Mouse (Mus musculus) kidney, embryonic 15.5 days (tissue): ENCODE data around the gene Chst4. TPM values are rescaled to one million over a fixed set of nuclear protein-coding genes. Genes with fewer than 3 reads are reported as not detected.

Experiments used
- ATAC-seq: fragments of 200-750 bp; cut with Nextera tagmentation; replicated peaks from 2 replicates; pipeline ENCODE4 v1.8.0; 2017; ENCODE audit warnings: moderate TSS enrichment; ENCODE audit not compliant: low FRiP score
- H3K27ac ChIP-seq: fragments of 300-500 bp; sonication (generic); 2 replicates; pipeline ENCODE4 v1.5.1; 2015; ENCODE audit warnings: mild to moderate bottlenecking, inconsistent platforms
- H3K27me3 ChIP-seq: fragments of 300-500 bp; sonication (generic); 2 replicates; pipeline ENCODE4 v1.6.1; 2015; ENCODE audit warnings: inconsistent platforms
- H3K36me3 ChIP-seq: fragments of 300-500 bp; sonication (generic); 2 replicates; pipeline ENCODE4 v1.6.1; 2015; ENCODE audit warnings: inconsistent platforms
- H3K4me1 ChIP-seq: fragments of 300-500 bp; sonication (generic); 2 replicates; pipeline ENCODE4 v1.6.1; 2015; ENCODE audit warnings: inconsistent platforms
- H3K4me2 ChIP-seq: fragments of 300-500 bp; sonication (generic); 2 replicates; pipeline ENCODE4 v1.6.1; 2015; ENCODE audit warnings: moderate library complexity, mild to moderate bottlenecking, inconsistent platforms
- H3K4me3 ChIP-seq: fragments of 300-500 bp; sonication (generic); replicated peaks from 2 replicates; pipeline ENCODE4 v1.5.1; 2015; ENCODE audit warnings: mild to moderate bottlenecking, inconsistent platforms
- H3K9ac ChIP-seq: fragments of 300-500 bp; sonication (generic); 2 replicates; pipeline ENCODE4 v1.6.1; 2015; ENCODE audit warnings: mild to moderate bottlenecking, inconsistent platforms
- H3K9me3 ChIP-seq: fragments of 300-500 bp; sonication (generic); replicated peaks from 2 replicates; pipeline ENCODE4 v1.6.1; 2016; ENCODE audit warnings: inconsistent platforms
- WGBS: fragments of 180-500 bp; shearing (Covaris S2); methylation state at CpG from one replicate; pipeline ENCODE4 v1.1.7; 2015; ENCODE audit warnings: mixed read lengths; 5-methylcytosine and 5-hydroxymethylcytosine counted together
- polyA plus RNA-seq: library from polyadenylated mRNA; unstranded; fragments of >200 nt; fragmentation: Nextera tagmentation; extraction: Ambion mirVana; gene quantifications from 2 replicates; pipeline ENCODE4 v1.2.1, GENCODE M21; 2015

The Chst4 gene
- polyA plus RNA-seq, 1 experiment from 2014 or later = 0.16 TPM

- 0 out of 2 replicates have a peak, but pooled peaks cover 7% of the 10 kb centered on the region for H3K27me3 ChIP-seq
- H3K4me1 ChIP-seq = 0 out of 2 replicates have a peak, but pooled peaks cover 4% of the 10 kb centered on the region
- H3K36me3 ChIP-seq = no peaks in the 10 kb centered on the region
- H3K9me3 ChIP-seq = no peaks in the 10 kb centered on the region
- no peak overlapping the region for H3K9ac ChIP-seq
- no peak overlapping the region for H3K4me3 ChIP-seq
- no peak overlapping the region for H3K4me2 ChIP-seq
- H3K27ac ChIP-seq = no peak overlapping the region
- WGBS = 37% methylated on average over 9 of the region's 9 CpGs
- ATAC-seq = no peak
These were observed 36.6 kb downstream of the Chst4 start for GRCm38 (mm10) chr8:110002953-110003352.

DNA sequence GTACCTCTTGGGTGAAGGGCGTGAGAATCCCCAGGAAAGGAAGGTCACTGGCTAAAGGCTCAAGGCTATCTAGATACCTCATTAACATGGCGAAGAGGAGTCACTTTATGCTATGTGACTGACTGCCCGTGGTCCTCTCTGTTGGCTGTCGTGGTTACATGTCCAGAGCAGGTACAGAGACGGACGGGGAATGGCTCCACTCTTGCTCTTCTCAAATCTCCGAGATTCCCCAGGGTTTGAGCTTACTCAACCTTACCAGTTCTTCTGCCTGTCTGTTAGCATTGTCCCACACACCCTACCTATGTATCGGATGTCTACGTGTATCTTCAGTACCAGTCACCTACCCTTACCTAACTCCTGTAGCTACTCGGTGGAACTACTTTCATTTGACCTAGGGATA lies 39.6 kb downstream of the Chst4 start:
- 77% methylated on average over 10 of the region's 10 CpGs for WGBS
- Histone ChIP-seq H3K27ac (no peak overlapping the region), H3K9me3 (no peaks in the 10 kb centered on the region), H3K4me2 (no peak overlapping the region), H3K4me3 (no peak overlapping the region), H3K9ac (no peak overlapping the region), H3K27me3 (peaks cover 10% of the 10 kb centered on the region; the same call in 1 of the 2 replicates), H3K4me1 (no peaks in the 10 kb centered on the region), H3K36me3 (no peaks in the 10 kb centered on the region)
- no peak for ATAC-seq

GRCm38 (mm10) chr8:109998066-109998465 lies 41.5 kb downstream of the Chst4 start:
- Histone ChIP-seq H3K36me3 (no peaks in the 10 kb centered on the region), H3K9ac (no peak overlapping the region), H3K9me3 (no peaks in the 10 kb centered on the region), H3K4me1 (no peaks in the 10 kb centered on the region), H3K4me3 (no peak overlapping the region), H3K4me2 (no peak overlapping the region), H3K27me3 (peaks cover 19% of the 10 kb centered on the region; the same call in 1 of the 2 replicates), H3K27ac (no peak overlapping the region)
- no peak for ATAC-seq
- WGBS = 71% methylated on average over 7 of the region's 7 CpGs

GRCm38 (mm10) chr8:109997381-109997780 lies 42.2 kb downstream of the Chst4 start:
- Histone ChIP-seq H3K4me3 (no peak overlapping the region), H3K4me2 (no peak overlapping the region), H3K4me1 (no peaks in the 10 kb centered on the region), H3K9me3 (no peaks in the 10 kb centered on the region), H3K27me3 (peaks cover 17% of the 10 kb centered on the region; the same call in 1 of the 2 replicates), H3K27ac (no peak overlapping the region), H3K36me3 (no peaks in the 10 kb centered on the region), H3K9ac (no peak overlapping the region)
- no peak for ATAC-seq
- WGBS = 90% methylated on average over 9 of the region's 9 CpGs

DNA sequence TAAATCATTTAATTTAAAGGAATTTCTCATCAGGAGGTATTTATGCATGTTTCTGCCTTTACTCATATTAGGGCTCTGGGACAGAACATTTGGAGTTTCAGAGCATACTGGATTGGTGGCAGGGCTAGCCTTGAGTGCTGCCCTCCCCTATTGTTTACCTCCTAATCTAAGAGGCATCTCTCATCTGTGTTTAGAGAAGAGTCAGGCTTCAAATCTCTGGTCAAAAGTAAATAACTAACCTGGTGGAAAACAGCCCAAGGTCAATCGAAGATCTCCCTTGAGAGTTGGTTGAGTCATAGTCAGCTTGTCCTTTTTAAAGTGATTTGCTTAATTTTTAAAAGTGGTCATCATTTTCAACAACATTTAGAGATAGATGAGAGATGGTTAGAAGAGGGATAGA lies 46.6 kb downstream of the Chst4 start:
- WGBS = 88% methylated on average over 1 of the region's 1 CpGs

GRCm38 (mm10) chr8:109992166-109992565 lies 47.4 kb downstream of the Chst4 start:
- H3K27me3 ChIP-seq = peaks cover 12% of the 10 kb centered on the region; the same call in 1 of the 2 replicates
- no peaks in the 10 kb centered on the region for H3K4me1 ChIP-seq
- H3K36me3 ChIP-seq = no peaks in the 10 kb centered on the region
- no peak overlapping the region for H3K4me3 ChIP-seq
- H3K27ac ChIP-seq = no peak overlapping the region
- WGBS = 65% methylated on average over 5 of the region's 5 CpGs
- no peak overlapping the region for H3K9ac ChIP-seq
- ATAC-seq = no peak
- H3K4me2 ChIP-seq = no peak overlapping the region
- H3K9me3 ChIP-seq = no peaks in the 10 kb centered on the region

More for the DNA sequence above, 46.6 kb downstream of the Chst4 start:
- no peak overlapping the region for H3K4me2 ChIP-seq
- H3K4me3 ChIP-seq = no peak overlapping the region
- H3K27ac ChIP-seq = no peak overlapping the region
- H3K4me1 ChIP-seq = no peaks in the 10 kb centered on the region
- H3K9ac ChIP-seq = no peak overlapping the region
- ATAC-seq = no peak
- peaks cover 12% of the 10 kb centered on the region; the same call in 1 of the 2 replicates for H3K27me3 ChIP-seq
- no peaks in the 10 kb centered on the region for H3K36me3 ChIP-seq
- H3K9me3 ChIP-seq = no peaks in the 10 kb centered on the region

- Histone ChIP-seq H3K4me2 (no peak within 1 kb of the TSS), H3K9ac (no peak within 1 kb of the TSS), H3K36me3 (no peaks in the 10 kb centered on the region), H3K4me3 (no peak within 1 kb of the TSS), H3K9me3 (no peaks in the 10 kb centered on the region), H3K4me1 (no peaks in the 10 kb centered on the region), H3K27me3 (0 out of 2 replicates have a peak, but pooled peaks cover 9% of the 10 kb centered on the region), H3K27ac (no peak within 1 kb of the TSS)
- ATAC-seq = no peak
- WGBS = 79% methylated on average over 8 of the region's 8 CpGs
These were observed 49.3 kb downstream of the Chst4 start, which contains the start of gene Tat for GRCm38 (mm10) chr8:109990224-109990623. TSS of gene Tat (plus strand) at chr8:109990437.

DNA sequence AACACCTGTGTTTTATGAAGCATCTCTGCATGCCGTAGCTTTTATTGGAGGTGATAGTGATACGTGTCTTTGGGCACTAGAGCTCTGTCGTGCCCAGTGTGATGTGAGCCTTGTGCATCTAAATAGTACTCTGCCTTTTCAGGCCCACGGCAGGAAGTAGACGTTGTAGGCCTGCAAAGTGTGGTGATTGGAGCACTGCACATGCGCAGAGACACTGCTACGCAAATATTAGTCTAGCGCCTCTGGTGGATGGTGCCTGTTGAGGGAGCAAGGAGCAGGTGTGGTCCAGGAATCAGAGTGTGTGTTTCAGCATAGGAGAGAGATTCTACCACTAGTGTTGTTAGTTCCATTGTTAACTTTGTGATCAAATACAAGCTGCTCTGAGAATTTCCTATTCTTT lies 50.4 kb downstream of the Chst4 start:
- no peak for ATAC-seq
- H3K27ac ChIP-seq = no peak overlapping the region
- no peaks in the 10 kb centered on the region for H3K4me1 ChIP-seq
- H3K36me3 ChIP-seq = no peaks in the 10 kb centered on the region
- 92% methylated on average over 8 of the region's 8 CpGs for WGBS
- H3K9me3 ChIP-seq = no peaks in the 10 kb centered on the region
- no peak overlapping the region for H3K4me3 ChIP-seq
- no peak overlapping the region for H3K9ac ChIP-seq
- no peak overlapping the region for H3K4me2 ChIP-seq
- H3K27me3 ChIP-seq = peaks cover 12% of the 10 kb centered on the region

DNA sequence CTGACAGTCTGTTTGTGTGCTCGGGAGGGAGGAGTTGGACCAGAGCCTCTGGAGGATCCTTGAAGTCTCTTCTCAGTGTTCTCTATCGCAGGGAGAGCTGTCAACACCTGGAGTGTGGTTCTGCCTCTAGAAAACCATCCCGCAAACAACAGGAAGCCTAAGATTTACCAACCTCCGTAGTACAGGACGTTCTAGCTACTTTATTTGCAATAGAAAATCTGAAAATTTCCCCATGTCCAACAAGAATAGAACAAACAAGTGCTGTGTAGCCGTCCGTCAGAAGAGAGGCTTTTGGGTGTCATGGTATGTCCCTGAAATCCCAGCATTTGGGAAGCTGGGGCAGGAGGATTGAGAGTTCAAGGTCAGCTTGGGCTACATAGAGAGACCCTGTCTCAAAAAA lies 51.8 kb downstream of the Chst4 start:
- 82% methylated on average over 7 of the region's 7 CpGs for WGBS
- H3K27ac ChIP-seq = no peak overlapping the region
- no peak overlapping the region for H3K4me2 ChIP-seq
- no peak for ATAC-seq
- no peak overlapping the region for H3K9ac ChIP-seq
- H3K4me3 ChIP-seq = no peak overlapping the region
- peaks cover 22% of the 10 kb centered on the region for H3K27me3 ChIP-seq
- H3K9me3 ChIP-seq = no peaks in the 10 kb centered on the region
- no peaks in the 10 kb centered on the region for H3K36me3 ChIP-seq
- H3K4me1 ChIP-seq = no peaks in the 10 kb centered on the region

GRCm38 (mm10) chr8:109986384-109986783 lies 53.2 kb downstream of the Chst4 start:
- no peaks in the 10 kb centered on the region for H3K9me3 ChIP-seq
- no peak overlapping the region for H3K27ac ChIP-seq
- no peaks in the 10 kb centered on the region for H3K4me1 ChIP-seq
- ATAC-seq = no peak
- H3K36me3 ChIP-seq = no peaks in the 10 kb centered on the region
- H3K27me3 ChIP-seq = peaks cover 29% of the 10 kb centered on the region
- H3K4me2 ChIP-seq = no peak overlapping the region
- 62% methylated on average over 7 of the region's 7 CpGs for WGBS
- H3K4me3 ChIP-seq = no peak overlapping the region
- no peak overlapping the region for H3K9ac ChIP-seq

DNA sequence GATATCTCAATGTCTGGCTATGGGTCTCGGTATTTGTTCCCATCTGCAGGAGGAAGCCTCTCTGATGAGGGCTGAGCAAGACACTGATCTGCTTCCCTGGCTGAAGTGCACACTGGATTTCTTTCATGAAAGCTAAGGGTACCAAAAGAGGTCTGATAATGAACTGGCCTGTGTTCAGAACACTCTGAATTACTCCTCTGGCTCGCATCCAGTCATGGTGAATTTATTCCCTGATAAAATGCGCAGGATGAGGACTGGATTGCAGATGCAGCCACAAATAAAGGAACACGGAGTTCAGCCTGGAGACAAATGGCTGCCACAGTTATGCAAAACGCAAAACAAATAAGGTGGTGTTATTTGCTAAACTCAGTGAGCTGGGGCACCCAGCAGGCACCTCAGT lies 55.6 kb downstream of the Chst4 start:
- H3K4me2 ChIP-seq = no peak overlapping the region
- no peaks in the 10 kb centered on the region for H3K4me1 ChIP-seq
- H3K9me3 ChIP-seq = no peaks in the 10 kb centered on the region
- 42% methylated on average over 5 of the region's 5 CpGs for WGBS
- peaks cover 38% of the 10 kb centered on the region for H3K27me3 ChIP-seq
- no peak overlapping the region for H3K9ac ChIP-seq
- ATAC-seq = no peak
- H3K36me3 ChIP-seq = no peaks in the 10 kb centered on the region
- no peak overlapping the region for H3K27ac ChIP-seq
- no peak overlapping the region for H3K4me3 ChIP-seq

DNA sequence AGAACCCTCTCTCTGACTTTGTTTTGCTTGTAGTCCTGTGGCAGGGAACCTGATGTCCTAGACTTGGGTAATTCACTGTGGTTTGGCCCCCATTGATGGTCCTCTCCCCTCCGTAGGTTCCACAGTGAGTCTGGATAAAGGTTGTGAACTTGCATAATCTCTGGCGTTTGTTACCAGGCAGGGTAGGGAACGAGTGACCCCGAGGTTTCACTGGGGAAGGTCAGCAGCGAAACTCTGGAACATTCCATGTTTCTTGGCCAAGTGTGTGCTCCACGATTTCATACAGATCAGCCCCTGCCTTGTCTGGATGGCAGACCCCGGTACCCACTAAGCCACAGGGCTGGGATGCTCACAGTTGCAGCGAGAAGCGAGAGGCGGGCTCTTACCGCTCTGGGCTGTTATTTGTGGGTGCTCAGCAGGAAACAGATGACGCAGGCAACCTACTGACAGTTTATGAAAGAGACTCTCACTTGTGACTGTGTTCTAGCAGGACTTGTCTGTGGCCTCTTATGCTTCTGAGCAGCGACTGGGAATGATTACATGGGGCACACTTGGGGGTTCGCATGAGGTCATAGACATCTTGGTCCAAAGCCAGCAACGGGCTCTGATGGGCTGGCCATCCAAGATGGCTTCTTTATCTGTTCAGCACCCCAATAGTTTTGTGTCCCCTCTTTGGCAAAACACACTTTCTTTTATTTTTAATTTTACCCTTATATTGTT lies 57.0 kb downstream of the Chst4 start:
- no peak overlapping the region for H3K4me3 ChIP-seq
- no peak overlapping the region for H3K27ac ChIP-seq
- H3K36me3 ChIP-seq = no peaks in the 10 kb centered on the region
- no peak overlapping the region for H3K9ac ChIP-seq
- no peaks in the 10 kb centered on the region for H3K4me1 ChIP-seq
- H3K27me3 ChIP-seq = peaks cover 38% of the 10 kb centered on the region
- no peak for ATAC-seq
- WGBS = 86% methylated on average over 15 of the region's 15 CpGs
- H3K4me2 ChIP-seq = no peak overlapping the region
- no peaks in the 10 kb centered on the region for H3K9me3 ChIP-seq

DNA sequence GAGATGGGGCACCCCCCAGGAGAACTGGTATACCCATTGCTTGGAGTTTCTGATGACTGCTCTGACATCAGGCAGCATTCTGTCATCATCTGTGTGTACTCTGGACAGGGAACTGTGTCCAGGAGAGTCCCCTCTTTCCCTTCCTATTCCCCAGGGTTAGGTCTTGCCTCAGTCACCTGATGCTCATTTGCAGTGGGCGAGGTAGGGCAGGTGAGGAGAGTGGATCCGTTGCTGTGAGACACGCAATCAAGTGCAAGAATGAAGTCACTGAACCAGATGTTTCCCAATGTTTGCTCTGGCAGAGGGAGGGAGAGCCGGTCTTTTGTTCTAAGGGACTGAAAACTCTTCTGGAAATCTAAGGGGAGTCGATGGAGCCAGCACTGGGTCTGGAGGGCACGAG lies 60.2 kb downstream of the Chst4 start:
- ATAC-seq = no peak
- H3K4me2 ChIP-seq = no peak overlapping the region

More for the DNA sequence above, 60.2 kb downstream of the Chst4 start:
- WGBS = 75% methylated on average over 6 of the region's 6 CpGs
- peaks cover 34% of the 10 kb centered on the region for H3K27me3 ChIP-seq
- no peaks in the 10 kb centered on the region for H3K36me3 ChIP-seq
- no peak overlapping the region for H3K9ac ChIP-seq
- H3K4me1 ChIP-seq = no peaks in the 10 kb centered on the region
- peaks cover 3% of the 10 kb centered on the region; the same call in 1 of the 2 replicates for H3K9me3 ChIP-seq
- H3K27ac ChIP-seq = no peak overlapping the region
- no peak overlapping the region for H3K4me3 ChIP-seq
